Mouse (Mus musculus) left cerebral cortex, postnatal 10 days (tissue): ENCODE data around the gene Slc25a35. TPM values are rescaled to one million over a fixed set of nuclear protein-coding genes. Genes with fewer than 3 reads are reported as not detected.
A peak's percentile ranks its signal among the peaks of the same experiment; 100 is the strongest.
"Not testable (repeated sequence)": the region's sequence is repeated elsewhere in the genome, so short reads cannot be mapped to it uniquely, and the experiment has no call there.

Experiments
- DNase-seq, 2 experiments: peaks; one replicate each; pipeline ENCODE4 v3.0.0; 2021 to 2022; ENCODE audit warnings: low spot score in 2 of 2, mixed read lengths in 1 of 2; ENCODE audit errors: extremely low spot score in 1 of 2
- intact Hi-C: fragments of 180-260 bp; cut with DNase I; formaldehyde crosslinking; loops from one replicate; pipeline ENCODE4 v1.15.1; 2025
- total RNA-seq, 2 experiments: library from RNA; stranded (reverse); gene quantifications; 2 replicates each; pipeline ENCODE4 v1.2.3; 2021

The Slc25a35 gene
- total RNA-seq = 1 to 10 TPM; 3.2 to 3.6 TPM

GRCm38 (mm10) chr11:68967337-68968282 is at the start of gene Slc25a35:
Slc25a35 (plus strand) TSS chr11:68968131.
- peak; percentile 91 to 94 for DNase-seq
- intact Hi-C loops = no loop called here

GRCm38 (mm10) chr11:68923191-68923590 is 44.7 kb upstream of the Slc25a35 start:
- intact Hi-C loops = no loop called here
- DNase-seq = no peak

GRCm38 (mm10) chr11:68924749-68925148 is 43.2 kb upstream of the Slc25a35 start:
- intact Hi-C loops = no loop called here
- no peak for DNase-seq

GRCm38 (mm10) chr11:68926981-68927380 is 41.0 kb upstream of the Slc25a35 start, which contains the start of gene Odf4:
Odf4 (minus strand) TSS chr11:68927081.
- intact Hi-C loops = no loop called here
- no peak for DNase-seq

GRCm38 (mm10) chr11:68929947-68930346 is 38.0 kb upstream of the Slc25a35 start:
- no peak for DNase-seq
- intact Hi-C loops = no loop called here

- intact Hi-C loops = no loop called here
- no peak for DNase-seq
Measured at GRCm38 (mm10) chr11:68933885-68934507, 33.9 kb upstream of the Slc25a35 start.

GRCm38 (mm10) chr11:68936951-68937350 is 31.0 kb upstream of the Slc25a35 start:
- intact Hi-C loops, DNase-seq: not testable (repeated sequence)

- peak; percentile 89 to 92 for DNase-seq
- intact Hi-C loops = no loop called here
Measured at GRCm38 (mm10) chr11:68939451-68940304, 28.3 kb upstream of the Slc25a35 start.

GRCm38 (mm10) chr11:68940516-68940915 is 27.4 kb upstream of the Slc25a35 start:
- intact Hi-C loops = no loop called here
- no peak for DNase-seq

- DNase-seq = no peak
- intact Hi-C loops = no loop called here
Measured at GRCm38 (mm10) chr11:68942731-68943130, 25.2 kb upstream of the Slc25a35 start.

GRCm38 (mm10) chr11:68945245-68945644 is 22.7 kb upstream of the Slc25a35 start:
- intact Hi-C loops = no loop called here
- DNase-seq = no peak

- no peak for DNase-seq
- intact Hi-C loops = no loop called here
Measured at GRCm38 (mm10) chr11:68946001-68946400, 21.9 kb upstream of the Slc25a35 start.

GRCm38 (mm10) chr11:68946806-68947440 is 21.0 kb upstream of the Slc25a35 start:
- intact Hi-C loops = no loop called here
- DNase-seq = peak in 1 of 2 experiments; percentile 65

GRCm38 (mm10) chr11:68947542-68947993 is 20.4 kb upstream of the Slc25a35 start:
- intact Hi-C loops = no loop called here

GRCm38 (mm10) chr11:68953903-68954302 is 14.0 kb upstream of the Slc25a35 start:
- DNase-seq = no peak
- intact Hi-C loops = no loop called here

More at GRCm38 (mm10) chr11:68947542-68947993, 20.4 kb upstream of the Slc25a35 start:
- no peak for DNase-seq

- no peak for DNase-seq
- intact Hi-C loops = no loop called here
Measured at GRCm38 (mm10) chr11:68954408-68954807, 13.5 kb upstream of the Slc25a35 start.

- no peak for DNase-seq
- intact Hi-C loops = no loop called here
Measured at GRCm38 (mm10) chr11:68955473-68955872, 12.5 kb upstream of the Slc25a35 start.

- intact Hi-C loops = no loop called here
- no peak for DNase-seq
Measured at GRCm38 (mm10) chr11:68956107-68956506, 11.8 kb upstream of the Slc25a35 start.
